22 mouse cellular contexts compared by ENCODE assay signal in the genomic region with DNA sequence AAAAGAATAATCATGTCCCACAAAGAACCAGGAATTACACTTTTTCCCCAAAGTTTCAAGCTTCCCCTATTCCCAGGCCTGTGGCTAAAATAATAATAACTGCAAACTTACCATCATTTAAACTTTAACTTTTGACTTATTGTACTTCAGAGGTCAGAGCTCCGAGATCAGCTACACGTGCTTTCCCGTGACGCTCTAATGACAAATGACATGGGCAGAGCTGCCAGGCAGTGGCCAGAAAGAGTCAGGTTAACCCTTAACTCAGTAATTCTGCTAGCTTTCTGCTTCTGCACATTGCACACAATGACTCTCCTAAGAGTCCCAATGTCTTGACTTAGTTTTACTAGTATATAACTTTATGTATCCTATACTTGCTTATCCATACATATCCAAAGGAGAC. TPM values are rescaled to one million over a fixed set of nuclear protein-coding genes. Genes with fewer than 3 reads are reported as not detected.
"Had no signal": no experiment of that assay in that cellular context is flagged by ENCODE, and none has a peak within 500 bp of the region (broad histone marks: within the 10 kb centered on the region; RNA-seq: fewer than 3 reads in every experiment).

No protein-coding gene starts in this region.

- H3K27ac ChIP-seq: hindbrain, embryonic 15.5 days; left cerebral cortex, adult 2 months; liver, embryonic 15.5 days; lung, embryonic 15.5 days had no signal

- H3K9ac ChIP-seq: hindbrain, embryonic 15.5 days; liver, embryonic 15.5 days; lung, embryonic 15.5 days had no signal

- H3K9me3 ChIP-seq: hindbrain, embryonic 15.5 days; liver, embryonic 15.5 days; lung, embryonic 15.5 days had no signal

- H3K36me3 ChIP-seq: hindbrain, embryonic 15.5 days; liver, embryonic 15.5 days; lung, embryonic 15.5 days had no signal

- H3K4me3 ChIP-seq: left cerebral cortex, adult 2 months; liver, embryonic 15.5 days; lung, embryonic 15.5 days had no signal

- H3K27me3 ChIP-seq: hindbrain, embryonic 15.5 days; lung, embryonic 15.5 days had no signal

- ATAC-seq: intestine, postnatal 0 days had no signal

- DNase-seq: layer of hippocampus, postnatal 36 days; lung, adult 18-20 months; lung, postnatal 10 days; lung, postnatal 36 days; midbrain, embryonic 14.5 days; thymus, adult 18-20 months; thymus, postnatal 4 days had no signal

- H3K4me2 ChIP-seq: hindbrain, embryonic 15.5 days; liver, embryonic 11.5 days; liver, embryonic 15.5 days; lung, embryonic 15.5 days; midbrain, embryonic 11.5 days had no signal

RNA-seq across cellular contexts. Expression of a gene that starts 14.5 kb away (rescaled TPM):
- total RNA-seq: megakaryocyte progenitor cell, adult 5-6 weeks; megakaryocyte-erythroid progenitor cell, adult 5-6 weeks had no signal
- polyA plus RNA-seq: intestine, postnatal 0 days; liver, embryonic 11.5 days; liver, embryonic 15.5 days; small intestine, adult 2 months; spleen, adult 2 months had no signal

RNA-seq across cellular contexts. Expression of a gene that starts 21.4 kb away (rescaled TPM):
- total RNA-seq: midbrain, postnatal 0 days had no signal
- polyA plus RNA-seq: limb, embryonic 11.5 days; neural tube, embryonic 11.5 days; neural tube, embryonic 14.5 days had no signal
